Mouse (Mus musculus) liver, postnatal 0 days (tissue): Measurements from ENCODE around the gene Tsen54.

Experiments used
- CTCF ChIP-seq: sonication (generic); IDR thresholded peaks from 2 replicates; pipeline ENCODE4 v1.5.1; 2016; ENCODE audit warnings: antibody characterized with exemption, low read depth
- EP300 ChIP-seq: IDR thresholded peaks from 2 replicates; pipeline ENCODE4 v1.6.1; 2016; ENCODE audit warnings: antibody characterized with exemption, low read depth, mild to moderate bottlenecking

- TF ChIP-seq CTCF (no peak), EP300 (no peak)
Observed at GRCm38 (mm10) chr11:115808696-115809310, 5.7 kb upstream of the Tsen54 start.
